Mouse (Mus musculus) embryonic fibroblast, embryonic 13.5 days (primary cell): ENCODE results near the gene Nell2. TPM values are rescaled to one million over a fixed set of nuclear protein-coding genes. Genes with fewer than 3 reads are reported as not detected.

Experiments
- H3K27ac ChIP-seq: 2 replicates; pipeline ENCODE4 v1.5.1; 2012; ENCODE audit warnings: low read length, control low read depth, inconsistent platforms; ENCODE audit not compliant: insufficient read depth
- H3K4me1 ChIP-seq: 2 replicates; pipeline ENCODE4 v1.6.1; 2011; ENCODE audit warnings: low read length; ENCODE audit not compliant: control insufficient read depth, insufficient read depth
- H3K4me3 ChIP-seq: 2 replicates; pipeline ENCODE4 v1.5.1; 2011; ENCODE audit warnings: mild to moderate bottlenecking, control low read depth, low read length; ENCODE audit not compliant: insufficient read depth
- CTCF ChIP-seq: IDR thresholded peaks from 2 replicates; pipeline ENCODE4 v1.5.1; 2011; ENCODE audit warnings: mild to moderate bottlenecking, control low read depth, low read length, moderate library complexity, borderline replicate concordance; ENCODE audit not compliant: insufficient read depth
- POLR2A ChIP-seq: IDR thresholded peaks from 2 replicates; pipeline ENCODE4 v1.6.1; 2011; ENCODE audit warnings: low read depth, mild to moderate bottlenecking, control low read depth, low read length, moderate library complexity
- polyA plus RNA-seq: library from polyadenylated mRNA; stranded (reverse); fragments of >200 nt; gene quantifications from 2 replicates; pipeline ENCODE4 v1.2.4, GENCODE M21; 2011; ENCODE audit warnings: low read depth; ENCODE audit not compliant: missing spikeins, insufficient read length

The Nell2 gene
- polyA plus RNA-seq, 1 experiment, result 4.2 TPM

GRCm38 (mm10) chr15:95316626-95317025 lies 211.7 kb downstream of the Nell2 start:
- no peak for TF ChIP-seq CTCF
- no peak for TF ChIP-seq POLR2A
- H3K4me3 ChIP-seq, result no peak overlapping the region
- H3K27ac ChIP-seq, result no peak overlapping the region
- H3K4me1 ChIP-seq, result no peaks in the 10 kb centered on the region

- no peak overlapping the region for H3K4me3 ChIP-seq
- no peak overlapping the region for H3K27ac ChIP-seq
- TF ChIP-seq POLR2A (no peak), CTCF (no peak)
- no peaks in the 10 kb centered on the region for H3K4me1 ChIP-seq
These were observed 213.6 kb downstream of the Nell2 start for GRCm38 (mm10) chr15:95314808-95315145.

GRCm38 (mm10) chr15:95314121-95314807 lies 214.1 kb downstream of the Nell2 start:
- TF ChIP-seq POLR2A (no peak), CTCF (no peak)
- Histone ChIP-seq H3K4me1 (no peaks in the 10 kb centered on the region), H3K4me3 (no peak overlapping the region), H3K27ac (no peak overlapping the region)

GRCm38 (mm10) chr15:95313286-95313685 lies 215.1 kb downstream of the Nell2 start:
- H3K4me3 ChIP-seq, result no peak overlapping the region
- H3K27ac ChIP-seq, result no peak overlapping the region
- TF ChIP-seq CTCF, result no peak
- TF ChIP-seq POLR2A, result no peak
- no peaks in the 10 kb centered on the region for H3K4me1 ChIP-seq

DNA sequence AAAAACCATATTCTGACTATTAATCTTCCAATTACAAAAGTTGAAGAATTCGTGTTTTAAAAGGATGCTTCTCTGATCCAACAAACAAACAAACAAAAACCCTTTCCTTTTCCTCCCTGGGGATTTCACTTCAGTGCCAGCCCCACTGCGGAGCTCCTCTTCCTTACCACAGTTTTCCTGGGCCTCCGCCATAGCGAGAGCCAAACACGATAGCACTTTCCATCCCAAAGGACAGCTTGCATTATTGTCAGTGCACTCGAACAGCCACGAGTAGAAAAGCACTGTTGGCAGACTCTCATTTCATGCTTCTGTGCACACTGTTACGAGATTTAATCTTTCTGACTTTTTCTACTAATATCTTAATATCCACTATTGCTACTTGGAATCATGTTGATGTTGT lies 224.3 kb downstream of the Nell2 start:
- no peaks in the 10 kb centered on the region for H3K4me1 ChIP-seq
- TF ChIP-seq POLR2A, result no peak
- no peak for TF ChIP-seq CTCF
- no peak overlapping the region for H3K27ac ChIP-seq
- H3K4me3 ChIP-seq, result no peak overlapping the region

- no peak overlapping the region for H3K27ac ChIP-seq
- no peaks in the 10 kb centered on the region for H3K4me1 ChIP-seq
- no peak for TF ChIP-seq CTCF
- no peak for TF ChIP-seq POLR2A
These were observed 231.8 kb downstream of the Nell2 start for GRCm38 (mm10) chr15:95296561-95296960.

GRCm38 (mm10) chr15:95289047-95289446 lies 239.3 kb downstream of the Nell2 start:
- TF ChIP-seq CTCF (no peak), POLR2A (no peak)
- H3K4me3 ChIP-seq, result no peak overlapping the region
- H3K4me1 ChIP-seq, result no peaks in the 10 kb centered on the region
- H3K27ac ChIP-seq, result no peak overlapping the region

More at GRCm38 (mm10) chr15:95296561-95296960, 231.8 kb downstream of the Nell2 start:
- H3K4me3 ChIP-seq, result no peak overlapping the region

DNA sequence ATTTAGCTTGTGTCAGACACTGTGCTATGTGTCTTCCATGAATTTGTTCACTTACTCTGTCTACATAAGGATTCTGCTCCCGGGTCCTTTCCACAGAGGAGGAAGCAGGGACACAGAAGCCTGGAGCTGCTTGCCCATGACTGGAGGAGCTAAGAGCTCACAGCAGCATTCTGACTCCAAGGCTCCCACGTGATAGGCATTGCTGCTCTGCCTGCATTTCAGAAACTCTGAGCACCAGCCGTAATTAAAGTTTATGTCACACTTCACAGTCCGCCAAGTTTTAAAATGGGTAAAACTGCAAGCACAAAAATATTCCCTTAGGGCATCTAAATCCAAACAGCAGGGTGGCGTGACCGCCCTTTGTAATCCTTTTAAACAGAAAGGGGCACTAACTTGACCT lies 243.2 kb downstream of the Nell2 start:
- no peak for TF ChIP-seq CTCF
- no peak overlapping the region for H3K27ac ChIP-seq

DNA sequence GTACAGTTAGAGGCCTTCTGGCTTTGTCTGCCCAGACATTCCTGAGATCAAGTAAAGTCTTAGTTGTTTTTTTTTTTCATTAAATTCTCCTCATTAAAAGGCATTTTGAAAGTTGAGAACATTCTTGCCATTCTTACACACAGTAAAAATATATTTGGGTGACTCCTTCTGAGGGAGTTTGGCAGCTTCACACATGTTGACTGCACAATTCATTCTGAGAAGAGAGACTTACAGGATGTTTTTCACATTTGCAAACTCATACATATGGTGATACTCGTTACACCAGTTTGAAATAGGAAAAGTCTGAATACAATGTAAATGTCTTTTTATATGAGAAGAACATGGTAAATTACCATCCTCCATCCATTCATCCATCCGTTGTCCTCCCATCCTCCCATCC lies 247.4 kb downstream of the Nell2 start:
- H3K4me3 ChIP-seq, result no peak overlapping the region
- H3K27ac ChIP-seq, result peak overlapping the region; percentile 80
- TF ChIP-seq CTCF (no peak), POLR2A (no peak)
- H3K4me1 ChIP-seq, result peaks cover 3% of the 10 kb centered on the region

More for the DNA sequence above, 243.2 kb downstream of the Nell2 start:
- Histone ChIP-seq H3K4me1 (peaks cover 3% of the 10 kb centered on the region), H3K4me3 (no peak overlapping the region)

DNA sequence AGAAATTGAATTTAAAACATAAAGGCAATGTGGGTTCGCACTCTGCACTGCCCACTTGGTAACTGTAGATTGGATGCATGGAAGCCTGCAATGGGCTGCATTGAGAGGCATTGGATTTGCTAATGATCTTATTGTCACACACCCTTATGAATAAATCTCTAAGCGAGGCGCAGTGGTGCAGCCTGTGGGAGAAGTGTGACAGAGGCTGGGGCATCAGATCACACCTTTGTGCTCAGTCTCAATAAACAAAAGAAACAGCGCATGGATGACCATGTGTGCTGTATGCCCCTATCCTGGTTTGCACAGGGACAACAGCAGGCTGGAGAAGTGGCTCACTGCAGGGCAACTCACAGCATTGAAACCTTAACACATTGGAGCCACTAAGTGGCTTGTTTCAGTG lies 250.4 kb downstream of the Nell2 start:
- Histone ChIP-seq H3K4me1 (peaks cover 3% of the 10 kb centered on the region), H3K4me3 (no peak overlapping the region), H3K27ac (no peak overlapping the region)
- no peak for TF ChIP-seq POLR2A
- no peak for TF ChIP-seq CTCF
